Mouse (Mus musculus) forebrain, embryonic 12.5 days (tissue): ENCODE data around the gene Arhgap40. TPM values are rescaled to one million over a fixed set of nuclear protein-coding genes. Genes with fewer than 3 reads are reported as not detected.

ENCODE experiments used
- ATAC-seq: fragments of 200-750 bp; cut with Nextera tagmentation; 2 replicates; pipeline ENCODE4 v1.8.0; 2017; ENCODE audit warnings: moderate TSS enrichment; ENCODE audit not compliant: low FRiP score
- H3K27ac ChIP-seq: fragments of 300-500 bp; sonication (generic); 2 replicates; pipeline ENCODE4 v1.5.1; 2016; ENCODE audit warnings: mild to moderate bottlenecking
- H3K27me3 ChIP-seq: fragments of 300-500 bp; sonication (generic); 2 replicates; pipeline ENCODE4 v1.6.1; 2016; ENCODE audit warnings: mild to moderate bottlenecking
- H3K36me3 ChIP-seq: fragments of 300-500 bp; sonication (generic); replicated peaks from 2 replicates; pipeline ENCODE4 v1.6.1; 2016; ENCODE audit warnings: mild to moderate bottlenecking
- H3K4me1 ChIP-seq: fragments of 300-500 bp; sonication (generic); 2 replicates; pipeline ENCODE4 v1.6.1; 2016
- H3K4me2 ChIP-seq: fragments of 300-500 bp; sonication (generic); 2 replicates; pipeline ENCODE4 v1.6.1; 2016; ENCODE audit warnings: mild to moderate bottlenecking, moderate library complexity
- H3K4me3 ChIP-seq: fragments of 300-500 bp; sonication (generic); replicated peaks from 2 replicates; pipeline ENCODE4 v1.5.1; 2016; ENCODE audit warnings: mild to moderate bottlenecking
- H3K9ac ChIP-seq: fragments of 300-500 bp; sonication (generic); 2 replicates; pipeline ENCODE4 v1.6.1; 2016; ENCODE audit warnings: mild to moderate bottlenecking
- H3K9me3 ChIP-seq: fragments of 300-500 bp; sonication (generic); 2 replicates; pipeline ENCODE4 v1.6.1; 2016
- WGBS: fragments of 180-500 bp; shearing (Covaris S2); methylation state at CpG from one replicate; pipeline ENCODE4 v1.1.7; 2016; 5-methylcytosine and 5-hydroxymethylcytosine counted together
- polyA plus RNA-seq: library from polyadenylated mRNA; unstranded; fragments of >200 nt; fragmentation: Nextera tagmentation; extraction: Ambion mirVana; gene quantifications from 2 replicates; pipeline ENCODE4 v1.2.1, GENCODE M21; 2016

Gene Arhgap40
- polyA plus RNA-seq, 1 experiment from 2014 or later = 0.36 TPM

GRCm38 (mm10) chr2:158591286-158591685 lies 78.7 kb downstream of the Arhgap40 start:
- ATAC-seq = 0 out of 2 replicates have a peak, but pooled peaks have one; percentile 15
- peaks cover 12% of the 10 kb centered on the region for H3K27me3 ChIP-seq

GRCm38 (mm10) chr2:158593371-158593770 lies 80.8 kb downstream of the Arhgap40 start:
- ATAC-seq = no peak
- no peaks in the 10 kb centered on the region for H3K9me3 ChIP-seq
- WGBS = 90% methylated on average over 4 of the region's 4 CpGs

More at GRCm38 (mm10) chr2:158591286-158591685, 78.7 kb downstream of the Arhgap40 start:
- WGBS = 55% methylated on average over 5 of the region's 5 CpGs
- Histone ChIP-seq H3K36me3 (no peaks in the 10 kb centered on the region), H3K4me2 (no peak overlapping the region), H3K27ac (no peak overlapping the region), H3K4me1 (peaks cover 38% of the 10 kb centered on the region), H3K9ac (no peak overlapping the region), H3K4me3 (no peak overlapping the region), H3K9me3 (no peaks in the 10 kb centered on the region)

GRCm38 (mm10) chr2:158595103-158595502 lies 82.5 kb downstream of the Arhgap40 start:
- peak; percentile 78 for ATAC-seq
- peak overlapping the region; percentile 14; the same call in 1 of the 2 replicates for H3K4me3 ChIP-seq
- H3K27ac ChIP-seq = peak overlapping the region; percentile 75
- under 1% methylated on average over 12 of the region's 12 CpGs for WGBS
- H3K4me1 ChIP-seq = peaks cover 34% of the 10 kb centered on the region
- H3K9ac ChIP-seq = no peak overlapping the region
- peaks cover 33% of the 10 kb centered on the region for H3K27me3 ChIP-seq
- no peaks in the 10 kb centered on the region for H3K9me3 ChIP-seq
- H3K4me2 ChIP-seq = peak overlapping the region; percentile 38
- H3K36me3 ChIP-seq = no peaks in the 10 kb centered on the region

More at GRCm38 (mm10) chr2:158593371-158593770, 80.8 kb downstream of the Arhgap40 start:
- Histone ChIP-seq H3K4me1 (peaks cover 39% of the 10 kb centered on the region), H3K36me3 (no peaks in the 10 kb centered on the region), H3K27ac (no peak overlapping the region), H3K27me3 (peaks cover 19% of the 10 kb centered on the region), H3K4me2 (no peak overlapping the region), H3K4me3 (no peak overlapping the region), H3K9ac (no peak overlapping the region)

- Histone ChIP-seq H3K4me2 (peak overlapping the region; percentile 38), H3K9ac (no peak overlapping the region), H3K27ac (peak overlapping the region; percentile 75), H3K9me3 (no peaks in the 10 kb centered on the region), H3K4me3 (peak overlapping the region; percentile 14; the same call in 1 of the 2 replicates), H3K27me3 (peaks cover 36% of the 10 kb centered on the region), H3K36me3 (no peaks in the 10 kb centered on the region), H3K4me1 (peaks cover 39% of the 10 kb centered on the region)
- peak; percentile 30 for ATAC-seq
- 9% methylated on average over 7 of the region's 7 CpGs for WGBS
These were observed 83.0 kb downstream of the Arhgap40 start for GRCm38 (mm10) chr2:158595577-158595976.

- H3K9me3 ChIP-seq = no peaks in the 10 kb centered on the region
- no peak overlapping the region for H3K4me3 ChIP-seq
- no peak overlapping the region for H3K4me2 ChIP-seq
- H3K36me3 ChIP-seq = no peaks in the 10 kb centered on the region
- H3K4me1 ChIP-seq = peaks cover 41% of the 10 kb centered on the region
- 70% methylated on average over 1 of the region's 1 CpGs for WGBS
- H3K27me3 ChIP-seq = peaks cover 45% of the 10 kb centered on the region
- no peak overlapping the region for H3K9ac ChIP-seq
- no peak overlapping the region for H3K27ac ChIP-seq
- no peak for ATAC-seq
These were observed 84.2 kb downstream of the Arhgap40 start for GRCm38 (mm10) chr2:158596803-158597202.

Other genes starting within 250 kb of the Arhgap40 start
- gene Lbp, start 206.3 kb upstream of the Arhgap40 start, polyA plus RNA-seq = 1.5 and 2.3 TPM in 2 replicates
- 34.1 and 39.7 TPM in 2 replicates for gene Snhg11, start 137.2 kb upstream of the Arhgap40 start, polyA plus RNA-seq
- gene Ralgapb, start 102.9 kb upstream of the Arhgap40 start, polyA plus RNA-seq = 24.3 and 26.0 TPM in 2 replicates
- not detected in 2 replicates for gene Adig, start 10.2 kb upstream of the Arhgap40 start, polyA plus RNA-seq
- 3.8 and 4.3 TPM in 2 replicates for gene Slc32a1, start 98.0 kb downstream of the Arhgap40 start, polyA plus RNA-seq
- gene Actr5, start 112.1 kb downstream of the Arhgap40 start, polyA plus RNA-seq = 20.3 and 22.6 TPM in 2 replicates
- gene Ppp1r16b, start 152.6 kb downstream of the Arhgap40 start, polyA plus RNA-seq = 2.9 and 3.2 TPM in 2 replicates